Mouse (Mus musculus) brain, embryonic 14.5 days (tissue): Measurements from ENCODE around the gene Nhlrc1.

Experiments used
- CTCF ChIP-seq: fragments of 200-500 bp; IDR thresholded peaks from 2 replicates; pipeline ENCODE4 v1.5.1; 2012; ENCODE audit warnings: inconsistent platforms, mild to moderate bottlenecking, moderate library complexity, borderline replicate concordance; ENCODE audit not compliant: insufficient read depth, insufficient read length; ENCODE audit errors: extremely low read depth
- POLR2A ChIP-seq: fragments of 200-500 bp; IDR thresholded peaks from 2 replicates; pipeline ENCODE4 v1.6.1; 2012; ENCODE audit warnings: mild to moderate bottlenecking, inconsistent platforms, borderline replicate concordance; ENCODE audit not compliant: poor library complexity, insufficient read depth, insufficient read length, severe bottlenecking; ENCODE audit errors: extremely low read depth

GRCm38 (mm10) chr13:46990376-46991011 lies 24.2 kb downstream of the Nhlrc1 start:
- TF ChIP-seq POLR2A = no peak
- no peak for TF ChIP-seq CTCF
